Mouse (Mus musculus): ENCODE results near the gene Gm11983. TPM values are rescaled to one million over a fixed set of nuclear protein-coding genes. Genes with fewer than 3 reads are reported as not detected.

The Gm11983 gene
- polyA plus RNA-seq, 2 experiments from 2014 or later = not detected

Other genes with a start within 250 kb of the Gm11983 start
- under 1 TPM in 1 of 2 experiments, not detected in 1; 0.22 TPM for gene Nacad, start 231.6 kb downstream of the Gm11983 start, polyA plus RNA-seq (2017; shearing (Covaris generic))
- gene Tbrg4, start 211.6 kb downstream of the Gm11983 start, polyA plus RNA-seq (2017; shearing (Covaris generic)) = 10 to 100 TPM; 27.9 to 60.5 TPM
- not detected for gene Wap, start 199.0 kb downstream of the Gm11983 start, polyA plus RNA-seq (2017; shearing (Covaris generic))
- gene Ramp3, start 179.1 kb downstream of the Gm11983 start, polyA plus RNA-seq (2017; shearing (Covaris generic)) = 1 to 10 TPM; 4.2 to 5.6 TPM
- gene Adcy1, start 225.8 kb upstream of the Gm11983 start, polyA plus RNA-seq (2017; shearing (Covaris generic)) = not detected

All from CD4-positive, CD25-positive, alpha-beta regulatory T cell, adult 4 months (primary cell).